Mouse (Mus musculus) hindbrain, embryonic 11.5 days (tissue): ENCODE measurements at regions not wholly inside any gene's neighbourhood (a gene's known extent, or its start where the extent isn't known, plus 50 kb on each side); places are given as distances from the start of the nearest gene placed in this dataset.
A peak's percentile ranks its signal among the peaks of the same experiment; 100 is the strongest.

Source experiments
- ATAC-seq: fragments of 200-750 bp; cut with Nextera tagmentation; 2 replicates; pipeline ENCODE4 v1.8.0; 2017; ENCODE audit warnings: mild to moderate bottlenecking, moderate TSS enrichment, moderate library complexity; ENCODE audit not compliant: low FRiP score
- DNase-seq: peaks from one replicate; pipeline ENCODE4 v3.0.0-alpha.2; 2015; ENCODE audit warnings: low spot score
- H3K27ac ChIP-seq: fragments of 300-500 bp; sonication (generic); 2 replicates; pipeline ENCODE4 v1.5.1; 2014; ENCODE audit warnings: mild to moderate bottlenecking, low read depth, low read length
- H3K27me3 ChIP-seq: fragments of 300-500 bp; sonication (generic); 2 replicates; pipeline ENCODE4 v1.6.1; 2014; ENCODE audit warnings: mild to moderate bottlenecking, low read length, moderate library complexity, mixed read lengths; ENCODE audit not compliant: control insufficient read depth, insufficient read depth
- H3K36me3 ChIP-seq: fragments of 300-500 bp; sonication (generic); 2 replicates; pipeline ENCODE4 v1.6.1; 2014; ENCODE audit warnings: mild to moderate bottlenecking, low read length, moderate library complexity, mixed read lengths; ENCODE audit not compliant: control insufficient read depth, insufficient read depth
- H3K4me1 ChIP-seq: fragments of 300-500 bp; sonication (generic); replicated peaks from 2 replicates; pipeline ENCODE4 v1.6.1; 2014; ENCODE audit warnings: low read length, mixed read lengths; ENCODE audit not compliant: control insufficient read depth, insufficient read depth
- H3K4me2 ChIP-seq: fragments of 300-500 bp; sonication (generic); replicated peaks from 2 replicates; pipeline ENCODE4 v1.6.1; 2014; ENCODE audit warnings: mild to moderate bottlenecking, low read depth, low read length
- H3K4me3 ChIP-seq: fragments of 300-500 bp; sonication (generic); 2 replicates; pipeline ENCODE4 v1.5.1; 2014; ENCODE audit warnings: low read depth, low read length
- H3K9ac ChIP-seq: fragments of 300-500 bp; sonication (generic); 2 replicates; pipeline ENCODE4 v1.6.1; 2014; ENCODE audit warnings: low read depth, low read length
- H3K9me3 ChIP-seq: fragments of 300-500 bp; sonication (generic); 2 replicates; pipeline ENCODE4 v1.6.1; 2016; ENCODE audit warnings: low read length; ENCODE audit not compliant: control insufficient read depth
- WGBS: fragments of 180-500 bp; shearing (Covaris S2); extraction: QIAGEN DNeasy Blood & Tissue Kit; methylation state at CpG from one replicate; pipeline ENCODE4 v1.1.7; 2014; 5-methylcytosine and 5-hydroxymethylcytosine counted together

- ATAC-seq (peak; percentile 87), DNase-seq (peak; percentile 67)
- peak overlapping the region; percentile 81 for H3K27ac ChIP-seq
- no peak overlapping the region for H3K9ac ChIP-seq
- 18% methylated on average over 7 of the region's 7 CpGs for WGBS
- H3K4me2 ChIP-seq, result no peak overlapping the region
- H3K9me3 ChIP-seq, result peaks cover 1% of the 10 kb centered on the region; the same call in 1 of the 2 replicates
- no peaks in the 10 kb centered on the region for H3K36me3 ChIP-seq
- H3K4me1 ChIP-seq, result peaks cover 2% of the 10 kb centered on the region
- no peaks in the 10 kb centered on the region for H3K27me3 ChIP-seq
- no peak overlapping the region for H3K4me3 ChIP-seq
Observed at GRCm38 (mm10) chr17:15993361-15994287, 162.8 kb upstream of the Rgmb start.

- no peak overlapping the region for H3K4me2 ChIP-seq
- H3K27me3 ChIP-seq, result no peaks in the 10 kb centered on the region
- H3K36me3 ChIP-seq, result no peaks in the 10 kb centered on the region
- no peak for ATAC-seq
- H3K9me3 ChIP-seq, result no peaks in the 10 kb centered on the region
- peaks cover 2% of the 10 kb centered on the region for H3K4me1 ChIP-seq
- H3K27ac ChIP-seq, result no peak overlapping the region
- H3K4me3 ChIP-seq, result no peak overlapping the region
- DNase-seq, result no peak
- WGBS, result 51% methylated on average over 5 of the region's 5 CpGs
- H3K9ac ChIP-seq, result no peak overlapping the region
Observed at GRCm38 (mm10) chr17:15991916-15992315, 161.1 kb upstream of the Rgmb start.

GRCm38 (mm10) chr17:15990303-15990702 is 159.5 kb upstream of the Rgmb start:
- no peak overlapping the region for H3K4me3 ChIP-seq
- H3K9me3 ChIP-seq, result no peaks in the 10 kb centered on the region
- DNase-seq (peak; percentile 75), ATAC-seq (peak; percentile 89)
- peak overlapping the region; percentile 5; the same call in 1 of the 2 replicates for H3K4me2 ChIP-seq
- 0 out of 2 replicates have a peak overlapping the region, but pooled peaks have one; percentile 23 for H3K9ac ChIP-seq
- H3K4me1 ChIP-seq, result peaks cover 2% of the 10 kb centered on the region
- H3K27me3 ChIP-seq, result no peaks in the 10 kb centered on the region
- 9% methylated on average over 6 of the region's 6 CpGs for WGBS
- peak overlapping the region; percentile 87 for H3K27ac ChIP-seq
- H3K36me3 ChIP-seq, result no peaks in the 10 kb centered on the region

GRCm38 (mm10) chr17:15981558-15981957 is 150.7 kb upstream of the Rgmb start:
- H3K27ac ChIP-seq, result no peak overlapping the region; the same call in 1 of the 2 replicates
- no peaks in the 10 kb centered on the region for H3K36me3 ChIP-seq
- 63% methylated on average over 2 of the region's 2 CpGs for WGBS
- no peak overlapping the region for H3K4me3 ChIP-seq
- H3K9me3 ChIP-seq, result no peaks in the 10 kb centered on the region
- H3K4me2 ChIP-seq, result no peak overlapping the region
- no peaks in the 10 kb centered on the region for H3K4me1 ChIP-seq
- no peaks in the 10 kb centered on the region for H3K27me3 ChIP-seq
- H3K9ac ChIP-seq, result no peak overlapping the region
- DNase-seq (no peak), ATAC-seq (peak; percentile 52)

GRCm38 (mm10) chr17:15977374-15978031 is 146.7 kb upstream of the Rgmb start:
- no peaks in the 10 kb centered on the region for H3K27me3 ChIP-seq
- H3K4me3 ChIP-seq, result no peak overlapping the region
- no peak overlapping the region for H3K4me2 ChIP-seq
- H3K36me3 ChIP-seq, result no peaks in the 10 kb centered on the region
- H3K27ac ChIP-seq, result peak overlapping the region; percentile 81
- DNase-seq, result peak; percentile 77
- peak; percentile 96 for ATAC-seq
- no peaks in the 10 kb centered on the region for H3K9me3 ChIP-seq
- 42% methylated on average over 7 of the region's 7 CpGs for WGBS
- H3K9ac ChIP-seq, result no peak overlapping the region
- no peaks in the 10 kb centered on the region for H3K4me1 ChIP-seq

- no peak overlapping the region for H3K27ac ChIP-seq
- 96% methylated on average over 3 of the region's 3 CpGs for WGBS
- no peaks in the 10 kb centered on the region for H3K27me3 ChIP-seq
- H3K4me1 ChIP-seq, result no peaks in the 10 kb centered on the region
- ATAC-seq (no peak), DNase-seq (no peak)
- H3K4me3 ChIP-seq, result no peak overlapping the region
- no peaks in the 10 kb centered on the region for H3K36me3 ChIP-seq
- H3K9me3 ChIP-seq, result no peaks in the 10 kb centered on the region
- H3K4me2 ChIP-seq, result no peak overlapping the region
- no peak overlapping the region for H3K9ac ChIP-seq
Observed at GRCm38 (mm10) chr17:15971351-15971685, 140.5 kb upstream of the Rgmb start.

- Histone ChIP-seq H3K4me2 (no peak overlapping the region), H3K4me3 (no peak overlapping the region), H3K9ac (no peak overlapping the region), H3K4me1 (no peaks in the 10 kb centered on the region), H3K36me3 (no peaks in the 10 kb centered on the region), H3K27ac (no peak overlapping the region), H3K9me3 (no peaks in the 10 kb centered on the region), H3K27me3 (no peaks in the 10 kb centered on the region)
- no peak for ATAC-seq
- WGBS, result 71% methylated on average over 6 of the region's 6 CpGs
- DNase-seq, result no peak
Observed at GRCm38 (mm10) chr17:15970481-15971350, 139.9 kb upstream of the Rgmb start.

GRCm38 (mm10) chr17:15968331-15968730 is 137.5 kb upstream of the Rgmb start:
- Histone ChIP-seq H3K4me1 (no peaks in the 10 kb centered on the region), H3K27ac (no peak overlapping the region), H3K9me3 (no peaks in the 10 kb centered on the region), H3K36me3 (no peaks in the 10 kb centered on the region), H3K4me3 (no peak overlapping the region), H3K27me3 (no peaks in the 10 kb centered on the region), H3K9ac (no peak overlapping the region), H3K4me2 (no peak overlapping the region)
- DNase-seq (no peak), ATAC-seq (no peak)
- WGBS, result 92% methylated on average over 5 of the region's 5 CpGs
